Mouse (Mus musculus): Measurements from ENCODE around the gene Chpf2.

- TF ChIP-seq CTCF (IDR thresholded peaks at IDR 0.05; ENCODE audit: insufficient read depth, low read length) (no peak), POLR2A (IDR thresholded peaks at IDR 0.05; ENCODE audit: borderline replicate concordance, extremely low read depth, low read depth, low read length) (no peak)
Observed at GRCm38 (mm10) chr5:24615097-24615496, 28.6 kb downstream of the Chpf2 start.

Measured in lung, adult 2 months (tissue).